Comparison of ENCODE assay signal across 8 mouse cellular contexts in genomic region chr16:30790036-30790435, GRCm38 (mm10).
DNase-seq lines count a peak whose midpoint lies in the region; ATAC-seq and TF ChIP-seq lines count a peak whose summit lies in the region.

No protein-coding gene starts in this region.

- no peak for TF ChIP-seq CTCF in MEL (IDR thresholded peaks at IDR 0.05 in 2 of 3, conservative IDR thresholded peaks at IDR 0.05 in 1 of 3; ENCODE audit: control insufficient read depth in 1 of 3, insufficient read depth in 1 of 3, low read depth in 2 of 3, low read length in 3 of 3, poor library complexity in 1 of 3, severe bottlenecking in 1 of 3)
- TF ChIP-seq CTCF in bone marrow macrophage, adult 2 months (IDR thresholded peaks at IDR 0.05; ENCODE audit: low read depth, low read length): no peak

- peak overlapping the region; percentile 23 for H3K4me2 ChIP-seq in heart, embryonic 16.5 days (ENCODE audit: low read depth, low read length)

- DNase-seq in MEL (ENCODE audit: low read depth, low spot score): peak; percentile 71
- DNase-seq in kidney, postnatal 25 days: peak; percentile 62 to 85
- DNase-seq in lung, postnatal 36 days: peak; percentile 85
- DNase-seq in thymus, postnatal 25 days: no peak
- DNase-seq in layer of hippocampus, adult 9-10 months (ENCODE audit: low spot score): no peak
- DNase-seq in thymus, postnatal 4 days: no peak

- peak overlapping the region; percentile 44 for H3K9ac ChIP-seq in MEL (ENCODE audit: control insufficient read depth, low read depth, low read length, poor library complexity, severe bottlenecking)
- H3K9ac ChIP-seq in heart, embryonic 16.5 days (ENCODE audit: low read length): peak overlapping the region; percentile 53

- peaks cover 27 to 63% of the 10 kb centered on the region in 2 experiments for H3K4me1 ChIP-seq in MEL (ENCODE audit: control insufficient read depth in 1 of 2, insufficient read depth in 2 of 2, low read length in 2 of 2)
- peaks cover 39% of the 10 kb centered on the region for H3K4me1 ChIP-seq in bone marrow macrophage, adult 2 months (ENCODE audit: control insufficient read depth, insufficient read depth, low read length)
- peaks cover 60% of the 10 kb centered on the region for H3K4me1 ChIP-seq in heart, embryonic 16.5 days (ENCODE audit: control insufficient read depth, insufficient read depth, low read length)

- no peaks in the 10 kb centered on the region for H3K9me3 ChIP-seq in MEL (replicated peaks; ENCODE audit: insufficient read depth, low read length)
- no peaks in the 10 kb centered on the region for H3K9me3 ChIP-seq in heart, embryonic 16.5 days (replicated peaks; ENCODE audit: control insufficient read depth, low read length)

- TF ChIP-seq EP300 in MEL (IDR thresholded peaks at IDR 0.05; ENCODE audit: low read depth in 1 of 2, low read length in 2 of 2): peak; percentile 60 to 72; a peak in 3 of 4 replicates

- no peak for TF ChIP-seq POLR2A in MEL (IDR thresholded peaks at IDR 0.05; ENCODE audit: control insufficient read depth in 1 of 2, insufficient read depth in 1 of 2, low read depth in 1 of 2, low read length in 2 of 2, poor library complexity in 1 of 2)
- TF ChIP-seq POLR2A in bone marrow macrophage, adult 2 months (IDR thresholded peaks at IDR 0.05; ENCODE audit: borderline replicate concordance, low read depth, low read length): no peak

- no peak for TF ChIP-seq RAD21 in MEL (IDR thresholded peaks at IDR 0.05; ENCODE audit: low read depth, low read length)

- ATAC-seq in heart, embryonic 16.5 days (replicated peaks; ENCODE audit: extremely low read depth, insufficient read depth, low FRiP score): peak; percentile 71

- H3K36me3 ChIP-seq in MEL (ENCODE audit: control insufficient read depth in 1 of 2, insufficient read depth in 2 of 2, low read length in 2 of 2): peaks cover 0 to 50% of the 10 kb centered on the region in 2 experiments; a peak in 2 of 4 replicates
- H3K36me3 ChIP-seq in heart, embryonic 16.5 days (ENCODE audit: control insufficient read depth, insufficient read depth): no peaks in the 10 kb centered on the region

- H3K79me2 ChIP-seq in MEL (ENCODE audit: control insufficient read depth, insufficient read depth, low read length, poor library complexity): no peaks in the 10 kb centered on the region; the same call in 1 of the 2 replicates

- H3K4me3 ChIP-seq in MEL (ENCODE audit: control insufficient read depth in 1 of 2, insufficient read depth in 1 of 2, low read depth in 2 of 2, low read length in 2 of 2): peak overlapping the region; percentile 51 to 57
- H3K4me3 ChIP-seq in bone marrow macrophage, adult 2 months (ENCODE audit: insufficient read depth, low read length): peak overlapping the region; percentile 19
- H3K4me3 ChIP-seq in heart, embryonic 16.5 days (ENCODE audit: low read length): no peak overlapping the region

- H3K27ac ChIP-seq in MEL (ENCODE audit: control insufficient read depth, low read depth, low read length): peak overlapping the region; percentile 98
- peak overlapping the region; percentile 76 for H3K27ac ChIP-seq in bone marrow macrophage, adult 2 months (ENCODE audit: insufficient read depth, low read depth, low read length)
- H3K27ac ChIP-seq in heart, embryonic 16.5 days (ENCODE audit: low read length): peak overlapping the region; percentile 92

- H3K27me3 ChIP-seq in MEL (ENCODE audit: control insufficient read depth in 1 of 2, insufficient read depth in 2 of 2, low read length in 2 of 2): no peaks in the 10 kb centered on the region
- no peaks in the 10 kb centered on the region for H3K27me3 ChIP-seq in heart, embryonic 16.5 days (ENCODE audit: control insufficient read depth, insufficient read depth, low read length)

- WGBS in heart, embryonic 16.5 days: 12% methylated on average over 3 of the region's 3 CpGs

TF ChIP-seq in MEL, 35 proteins besides CTCF, POLR2A, EP300 and RAD21:
- TF ChIP-seq ETS1 (IDR thresholded peaks at IDR 0.05; ENCODE audit: low read depth, low read length): peak; percentile 95
- peak; percentile 67 for TF ChIP-seq SIN3A (IDR thresholded peaks at IDR 0.05; ENCODE audit: low read length)
- no peak for TF ChIP-seq POLR2AphosphoS5 (IDR thresholded peaks at IDR 0.05; ENCODE audit: borderline replicate concordance, low read depth, low read length)
- TF ChIP-seq NRF1 (IDR thresholded peaks at IDR 0.05; ENCODE audit: insufficient read depth, low read depth, low read length, poor library complexity, severe bottlenecking): no peak
- TF ChIP-seq CHD2 (IDR thresholded peaks at IDR 0.05; ENCODE audit: low read length): no peak
- TF ChIP-seq MAFK (IDR thresholded peaks at IDR 0.05; ENCODE audit: borderline replicate concordance, low read depth, low read length): peak; percentile 54
- 0 out of 2 replicates have a peak, but pooled peaks have one; percentile 20 for TF ChIP-seq HCFC1 (IDR thresholded peaks at IDR 0.05; ENCODE audit: low read depth, low read length)
- no peak for TF ChIP-seq UBTF (IDR thresholded peaks at IDR 0.05; ENCODE audit: borderline replicate concordance, insufficient read depth, low read depth, low read length)
- TF ChIP-seq JUND (IDR thresholded peaks at IDR 0.05; ENCODE audit: low read depth, low read length): no peak
- no peak for TF ChIP-seq ZMIZ1 (IDR thresholded peaks at IDR 0.05; ENCODE audit: low read depth, low read length)
- peak; percentile 13; the same call in 1 of the 2 replicates for TF ChIP-seq MXI1 (IDR thresholded peaks at IDR 0.05; ENCODE audit: low read depth, low read length)
- no peak for TF ChIP-seq POLR2AphosphoS2 (IDR thresholded peaks at IDR 0.05; ENCODE audit: low read length)
- TF ChIP-seq USF1 (IDR thresholded peaks at IDR 0.05; ENCODE audit: low read depth, low read length): no peak
- TF ChIP-seq ELF1 (IDR thresholded peaks at IDR 0.05; ENCODE audit: low read depth, low read length): peak; percentile 53
- TF ChIP-seq MAX (IDR thresholded peaks at IDR 0.05; ENCODE audit: low read length): no peak
- TF ChIP-seq E2F4 (IDR thresholded peaks at IDR 0.05; ENCODE audit: borderline replicate concordance, low read depth, low read length): no peak
- TF ChIP-seq TCF12 (IDR thresholded peaks at IDR 0.05; ENCODE audit: low read depth, low read length): peak; percentile 55
- no peak; the same call in 1 of the 2 replicates for TF ChIP-seq NELFE (IDR thresholded peaks at IDR 0.05; ENCODE audit: low read depth, low read length)
- no peak for TF ChIP-seq GATA1 (IDR thresholded peaks at IDR 0.05; ENCODE audit: low read depth, low read length)
- TF ChIP-seq USF2 (IDR thresholded peaks at IDR 0.05; ENCODE audit: borderline replicate concordance in 1 of 2, insufficient read depth in 1 of 2, low read depth in 1 of 2, low read length in 2 of 2): no peak
- peak; percentile 85 for TF ChIP-seq RCOR1 (IDR thresholded peaks at IDR 0.05; ENCODE audit: low read depth, low read length)
- no peak; the same call in 1 of the 2 replicates for TF ChIP-seq MYB (IDR thresholded peaks at IDR 0.05; ENCODE audit: low read depth, low read length)
- TF ChIP-seq CHD1 (IDR thresholded peaks at IDR 0.05; ENCODE audit: low read depth, low read length): no peak
- no peak for TF ChIP-seq ZNF384 (IDR thresholded peaks at IDR 0.05; ENCODE audit: low read depth, low read length)
- no peak for TF ChIP-seq ZKSCAN1 (IDR thresholded peaks at IDR 0.05; ENCODE audit: low read depth, low read length)
- no peak for TF ChIP-seq MYC (IDR thresholded peaks at IDR 0.05; ENCODE audit: low read depth, low read length)
- TF ChIP-seq BHLHE40 (IDR thresholded peaks at IDR 0.05; ENCODE audit: borderline replicate concordance, low read depth, low read length): no peak; the same call in 1 of the 2 replicates
- TF ChIP-seq SMC3 (IDR thresholded peaks at IDR 0.05; ENCODE audit: low read depth, low read length): no peak
- TF ChIP-seq TAL1 (IDR thresholded peaks at IDR 0.05; ENCODE audit: low read length): no peak
- TF ChIP-seq KAT2A (conservative IDR thresholded peaks at IDR 0.05; ENCODE audit: low read depth, low read length): no peak
- no peak for TF ChIP-seq TBP (IDR thresholded peaks at IDR 0.05; ENCODE audit: low read depth, low read length)
- TF ChIP-seq ZC3H11A (IDR thresholded peaks at IDR 0.05; ENCODE audit: low read depth, low read length): no peak
- no peak for TF ChIP-seq GABPA (IDR thresholded peaks at IDR 0.05; ENCODE audit: low read depth, low read length)
- TF ChIP-seq MEF2A (IDR thresholded peaks at IDR 0.05; ENCODE audit: extremely low read depth, insufficient replicate concordance, low read depth, low read length, poor library complexity, severe bottlenecking): no peak
- no peak for TF ChIP-seq MAZ (IDR thresholded peaks at IDR 0.05; ENCODE audit: low read depth, low read length)
TF ChIP-seq in MEL: peak in this region for 8.

Comparison
In these comparisons a context has a peak if more than half of its experiments do, and no peak if none do; other contexts are left out.
1. DNase-seq: peak in MEL (single experiment), kidney, postnatal 25 days (2 of 2) and lung, postnatal 36 days (single experiment); none in thymus, postnatal 25 days (single experiment), layer of hippocampus, adult 9-10 months (single experiment) and thymus, postnatal 4 days (single experiment).
2. Peak in every context shown above with its lines, with median percentiles within 50 percentile points of each other: H3K27ac ChIP-seq.